Mouse (Mus musculus) megakaryocyte-erythroid progenitor cell, adult 5 weeks (primary cell): ENCODE measurements around the gene Gtpbp1. TPM values are rescaled to one million over a fixed set of nuclear protein-coding genes. Genes with fewer than 3 reads are reported as not detected.

ENCODE experiments used
- polyA plus RNA-seq: library from polyadenylated mRNA; stranded (reverse); fragments of >175 nt; gene quantifications from 2 replicates; pipeline ENCODE4 v1.2.3, GENCODE M21; 2012

The Gtpbp1 gene
- 103 and 127 TPM in 2 replicates for polyA plus RNA-seq

GRCm38 (mm10) chr15:79690426-79691022 lies at the start of gene Gtpbp1:
Gene Gtpbp1, plus strand, starts transcription at chr15:79690845.

GRCm38 (mm10) chr15:79658531-79659375 lies 31.9 kb upstream of the Gtpbp1 start, which contains the start of the genes Fam227a and Cby1:
Gene Fam227a, minus strand, starts transcription at chr15:79658956.
Gene Cby1, plus strand, starts transcription at chr15:79659199.

GRCm38 (mm10) chr15:79670249-79670971 lies 20.2 kb upstream of the Gtpbp1 start, which contains the start of gene Tomm22:
Gene Tomm22, plus strand, starts transcription at chr15:79670861.

GRCm38 (mm10) chr15:79687646-79688267 lies 2.9 kb upstream of the Gtpbp1 start, which contains the start of gene Josd1:
Gene Josd1, minus strand, starts transcription at chr15:79687919.

GRCm38 (mm10) chr15:79741921-79742705 lies 51.5 kb downstream of the Gtpbp1 start, which contains the start of gene Sun2:
Gene Sun2, minus strand, starts transcription at chr15:79742536.

Other genes with a start within 250 kb of the Gtpbp1 start
- gene Csnk1e, start 235.3 kb upstream of the Gtpbp1 start, polyA plus RNA-seq, result 104 and 129 TPM in 2 replicates
- gene Kcnj4, start 185.6 kb upstream of the Gtpbp1 start, polyA plus RNA-seq, result not detected in 2 replicates
- gene Kdelr3, start 174.4 kb upstream of the Gtpbp1 start, polyA plus RNA-seq, result 0.09 and 0.10 TPM in 2 replicates
- 52.5 and 61.6 TPM in 2 replicates for gene Ddx17, start 144.1 kb upstream of the Gtpbp1 start, polyA plus RNA-seq
- 0.32 and 0.35 TPM in 2 replicates for gene Dmc1, start 85.7 kb upstream of the Gtpbp1 start, polyA plus RNA-seq
- 0.09 and 0.74 TPM in 2 replicates for gene Fam227a, start 31.9 kb upstream of the Gtpbp1 start, polyA plus RNA-seq
- gene Cby1, start 31.6 kb upstream of the Gtpbp1 start, polyA plus RNA-seq, result 86.1 and 92.5 TPM in 2 replicates
- 117 and 125 TPM in 2 replicates for gene Tomm22, start 20.0 kb upstream of the Gtpbp1 start, polyA plus RNA-seq
- 18.6 and 18.7 TPM in 2 replicates for gene Josd1, start 2.9 kb upstream of the Gtpbp1 start, polyA plus RNA-seq
- 376 and 440 TPM in 2 replicates for gene Sun2, start 51.7 kb downstream of the Gtpbp1 start, polyA plus RNA-seq
- gene Dnal4, start 87.0 kb downstream of the Gtpbp1 start, polyA plus RNA-seq, result 37.5 and 46.8 TPM in 2 replicates
- 1.1 and 1.4 TPM in 2 replicates for gene Nptxr, start 113.9 kb downstream of the Gtpbp1 start, polyA plus RNA-seq
- 0.50 and 0.81 TPM in 2 replicates for gene Npcd, start 143.4 kb downstream of the Gtpbp1 start, polyA plus RNA-seq
- gene Cbx6, start 143.8 kb downstream of the Gtpbp1 start, polyA plus RNA-seq, result 50.6 and 54.9 TPM in 2 replicates
- 13.1 and 15.8 TPM in 2 replicates for gene Apobec3, start 200.8 kb downstream of the Gtpbp1 start, polyA plus RNA-seq